Mouse (Mus musculus): ENCODE measurements around the gene Prkaa1.
A peak's percentile ranks its signal among the peaks of the same experiment; 100 is the strongest.
"Not testable (repeated sequence)": the region's sequence is repeated elsewhere in the genome, so short reads cannot be mapped to it uniquely, and the experiment has no call there.

Gene Prkaa1

GRCm38 (mm10) chr15:5165121-5165773 is 21.6 kb downstream of the Prkaa1 start:
- no peak for DNase-seq (ENCODE audit: low spot score in 2 of 2)

DNA sequence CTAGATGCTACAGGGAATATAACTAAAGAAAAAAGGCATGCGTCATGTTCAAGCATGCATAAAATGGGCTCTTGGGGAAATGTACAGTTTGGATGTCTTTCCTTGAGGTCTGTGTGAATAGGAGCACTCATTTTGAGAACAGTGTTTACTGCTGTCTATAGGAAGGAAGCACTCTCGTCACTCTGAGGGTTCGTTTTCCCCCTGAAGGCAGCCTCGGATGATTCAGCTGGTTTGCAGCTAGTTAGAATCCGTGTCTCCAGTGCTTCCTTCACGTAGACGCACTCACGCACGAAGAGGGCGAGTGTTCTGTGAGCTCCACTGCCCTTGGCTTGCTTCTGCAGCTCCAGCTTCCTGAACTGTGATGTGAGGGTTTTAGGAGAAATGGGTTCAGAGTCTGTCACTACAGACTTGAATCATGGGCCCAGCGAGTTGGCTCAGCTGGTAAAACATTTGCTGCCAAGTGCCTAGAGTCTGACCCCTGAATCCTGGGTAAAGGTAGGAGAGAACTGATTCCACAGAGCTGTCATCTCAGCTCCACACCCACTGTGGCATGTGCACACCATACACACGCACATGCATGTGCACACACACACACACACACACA is 29.7 kb downstream of the Prkaa1 start:
- no peak for DNase-seq (ENCODE audit: low spot score in 2 of 2)

- DNase-seq (ENCODE audit: low spot score in 2 of 2) = no peak
Measured at GRCm38 (mm10) chr15:5184668-5185330, 41.1 kb downstream of the Prkaa1 start.

DNA sequence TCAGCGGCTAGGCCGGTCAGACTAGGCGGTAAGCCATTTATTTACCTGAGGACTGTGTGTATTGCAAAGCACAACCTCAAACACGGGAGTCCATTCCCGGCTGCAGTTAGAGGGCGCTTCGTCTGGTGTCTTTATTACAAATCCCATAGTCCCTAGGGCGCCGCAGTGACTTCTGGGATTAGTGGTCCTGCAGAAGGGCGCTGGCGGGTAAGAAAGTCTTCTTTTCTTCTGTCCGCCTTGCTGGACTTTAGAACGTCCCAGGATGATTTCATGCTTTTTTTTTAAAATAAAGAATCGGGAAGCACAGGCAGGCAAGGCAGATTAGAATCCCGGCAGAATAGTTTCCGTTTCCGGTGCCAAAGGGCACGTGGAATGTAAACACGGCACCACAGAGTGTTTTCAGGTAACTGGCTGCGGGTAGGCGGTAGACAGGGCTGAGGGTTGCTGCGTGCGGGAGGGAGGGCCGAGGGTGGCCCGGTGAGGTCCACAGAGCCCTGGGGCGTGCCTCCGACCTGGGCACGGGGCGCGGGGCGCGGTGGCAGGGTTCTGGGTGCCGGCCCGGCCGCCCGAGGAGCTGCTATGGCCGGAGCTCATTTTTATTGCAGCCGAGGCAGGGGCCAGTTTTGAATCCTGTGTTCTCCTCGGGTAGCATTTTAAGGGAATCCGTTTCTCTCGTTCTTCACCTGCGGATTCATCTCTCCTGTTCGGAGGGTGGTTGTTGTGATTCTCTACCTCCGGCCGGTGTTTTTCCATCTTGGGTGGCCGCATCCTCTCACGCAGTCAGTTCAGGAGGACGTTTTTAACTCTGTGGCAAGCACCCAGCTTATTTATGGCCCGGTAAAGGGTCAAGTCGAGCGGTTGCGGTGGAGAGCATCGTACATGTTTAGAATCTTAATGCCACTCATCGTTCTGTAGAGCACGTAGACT is 42.0 kb downstream of the Prkaa1 start, which contains the start of gene Ttc33:
TSS of gene Ttc33 (plus strand) at position 160 of the 927 bp plus-strand sequence.
- peak; percentile 58 to 60 for DNase-seq (ENCODE audit: low spot score in 2 of 2)

GRCm38 (mm10) chr15:5186293-5186675 is 42.6 kb downstream of the Prkaa1 start:
- DNase-seq (ENCODE audit: low spot score in 2 of 2) = no peak

DNA sequence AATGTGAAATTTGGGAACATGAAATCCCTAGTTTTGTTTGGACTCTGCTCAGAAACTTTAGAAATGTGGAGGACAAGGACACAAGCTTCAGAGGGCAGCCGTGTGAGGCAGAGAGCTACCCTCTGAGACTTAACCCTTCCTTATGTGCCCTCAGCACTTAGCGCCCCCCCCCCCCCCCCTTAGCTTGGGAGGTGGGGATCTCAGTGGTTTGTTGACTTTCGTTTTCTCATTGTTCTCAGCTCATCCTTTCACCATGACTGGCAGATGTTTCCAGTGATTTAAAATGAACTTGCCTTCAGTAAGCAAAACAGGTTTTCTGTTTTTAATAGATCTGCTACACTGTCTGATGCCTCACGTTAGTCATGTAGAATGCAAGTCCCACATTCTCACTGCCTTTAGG is 43.5 kb downstream of the Prkaa1 start:
- no peak for DNase-seq (ENCODE audit: low spot score in 2 of 2)

DNA sequence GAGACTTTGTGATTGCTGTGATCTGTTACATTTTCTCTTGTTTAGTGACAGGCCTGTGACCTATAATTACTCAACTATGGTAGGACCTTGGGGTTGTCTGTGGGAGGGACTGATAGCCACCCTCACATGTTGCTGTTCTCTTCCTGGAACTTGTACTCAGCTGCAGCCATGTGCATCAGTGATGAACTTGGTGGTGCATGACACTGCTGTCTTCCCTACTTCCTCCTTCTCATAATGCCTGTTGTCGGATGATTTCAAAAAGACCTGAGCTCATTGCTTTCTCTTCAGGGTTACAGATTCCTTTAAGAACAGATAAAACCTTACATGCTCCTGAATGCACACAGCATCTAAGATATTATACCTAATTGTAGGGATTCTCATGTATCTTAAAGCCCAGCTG is 44.4 kb downstream of the Prkaa1 start:
- no peak for DNase-seq (ENCODE audit: low spot score in 2 of 2)

- DNase-seq (ENCODE audit: low spot score in 2 of 2) = no peak
Measured at GRCm38 (mm10) chr15:5189504-5190093, 45.9 kb downstream of the Prkaa1 start.

DNA sequence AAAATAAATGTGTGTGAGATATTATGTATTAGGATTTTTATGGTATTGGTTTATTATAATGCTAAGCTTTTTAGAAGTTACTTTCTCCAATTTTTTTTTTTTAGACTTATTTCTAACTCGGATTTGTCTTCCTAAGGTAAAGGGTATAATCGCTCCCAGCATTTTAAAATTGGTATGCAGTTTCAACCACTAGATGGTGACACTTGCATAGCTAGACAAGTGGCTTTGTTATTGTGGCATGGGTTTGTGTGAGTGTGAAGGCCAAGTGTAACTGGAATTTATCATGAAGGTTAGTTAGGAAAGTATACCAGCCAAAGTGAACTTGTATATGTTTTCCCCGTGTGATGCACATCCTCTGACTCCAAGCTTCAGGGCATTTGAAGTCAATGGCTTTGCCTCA is 50.2 kb downstream of the Prkaa1 start:
- peak in 1 of 2 experiments; percentile 12 for DNase-seq (ENCODE audit: low spot score in 2 of 2)

DNA sequence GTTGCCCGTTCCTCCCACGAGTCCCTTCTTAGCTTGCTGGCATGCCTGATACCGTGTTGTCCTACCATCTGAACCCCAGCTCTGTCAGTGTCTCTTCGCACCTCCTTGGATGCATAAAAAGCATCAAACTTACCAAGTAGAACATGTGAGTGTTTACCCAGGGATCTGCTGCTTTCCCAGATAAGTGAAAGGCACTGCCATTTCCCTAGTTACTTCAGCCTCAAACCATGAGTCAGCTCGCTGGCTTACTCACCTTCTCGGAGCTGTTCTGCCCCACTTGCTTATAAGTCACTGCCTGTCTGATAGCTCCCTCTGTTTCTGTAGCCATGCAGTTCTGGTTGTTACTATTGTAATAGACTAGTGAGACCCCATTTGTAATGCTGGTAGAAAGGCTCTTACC is 50.8 kb downstream of the Prkaa1 start:
- no peak for DNase-seq (ENCODE audit: low spot score in 2 of 2)

GRCm38 (mm10) chr15:5194931-5195330 is 51.3 kb downstream of the Prkaa1 start:
- DNase-seq (ENCODE audit: low spot score in 2 of 2) = no peak

- no peak for DNase-seq (ENCODE audit: low spot score in 2 of 2)
Measured at GRCm38 (mm10) chr15:5195987-5196514, 52.4 kb downstream of the Prkaa1 start.

- DNase-seq (ENCODE audit: low spot score in 2 of 2) = no peak
Measured at GRCm38 (mm10) chr15:5196691-5197090, 53.0 kb downstream of the Prkaa1 start.

GRCm38 (mm10) chr15:5205222-5205621 is 61.6 kb downstream of the Prkaa1 start:
- no peak for DNase-seq (ENCODE audit: low spot score in 2 of 2)

- DNase-seq (ENCODE audit: low spot score in 2 of 2) = no peak
Measured at GRCm38 (mm10) chr15:5209116-5209515, 65.5 kb downstream of the Prkaa1 start.

- DNase-seq (ENCODE audit: low spot score in 2 of 2) = no peak
Measured at GRCm38 (mm10) chr15:5220491-5220890, 76.8 kb downstream of the Prkaa1 start.

DNA sequence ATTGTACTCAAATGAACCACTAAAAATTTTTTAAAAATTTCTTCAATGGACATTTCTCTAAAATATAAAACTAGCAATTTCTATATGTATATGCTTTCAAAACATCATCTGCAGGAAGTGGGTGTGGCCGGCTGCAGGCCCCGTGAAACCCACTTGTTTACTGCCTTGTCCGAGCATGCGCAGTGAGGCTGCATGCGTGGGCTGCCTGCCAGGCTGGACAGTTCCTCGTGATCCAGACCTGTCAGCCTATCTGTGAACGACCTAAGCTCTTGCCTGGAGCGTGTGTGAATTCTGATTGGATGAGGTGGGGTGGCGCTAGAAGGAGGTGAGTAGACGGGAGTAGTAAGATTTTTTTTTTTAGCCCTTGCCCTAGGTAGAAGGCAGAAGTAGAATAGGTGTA is 87.1 kb downstream of the Prkaa1 start:
- not testable (repeated sequence) for DNase-seq (ENCODE audit: low spot score in 2 of 2)
